Mouse (Mus musculus) thymus, adult 2 months (tissue): Measurements from ENCODE around the gene Rab2b.

ENCODE experiments used
- CTCF ChIP-seq: fragments of 200-500 bp; IDR thresholded peaks from 2 replicates; pipeline ENCODE4 v1.5.1; 2012; ENCODE audit warnings: mild to moderate bottlenecking, control low read depth, low read length, moderate library complexity, borderline replicate concordance; ENCODE audit not compliant: control insufficient read depth, poor library complexity, insufficient read depth; ENCODE audit errors: extremely low read depth
- POLR2A ChIP-seq: fragments of 200-500 bp; IDR thresholded peaks from 2 replicates; pipeline ENCODE4 v1.6.1; 2012; ENCODE audit warnings: mild to moderate bottlenecking, low read length, control low read depth, moderate library complexity; ENCODE audit not compliant: control insufficient read depth, poor library complexity, insufficient read depth; ENCODE audit errors: extremely low read depth

GRCm38 (mm10) chr14:52244690-52245042 lies 34.7 kb downstream of the Rab2b start:
- TF ChIP-seq CTCF (no peak), POLR2A (no peak)
